Mouse (Mus musculus): ENCODE results near the gene Gm1113.

Gm1113 gene

GRCm38 (mm10) chr9:35518169-35518568 lies at the start of gene Gm1113:
Gene Gm1113, minus strand, starts transcription at chr9:35518269.
- TF ChIP-seq GATA4 (IDR thresholded peaks at IDR 0.05; ENCODE audit: insufficient replicate concordance, low read length): no peak

GRCm38 (mm10) chr9:35564536-35565240 lies 46.6 kb upstream of the Gm1113 start:
- no peak for TF ChIP-seq GATA4 (IDR thresholded peaks at IDR 0.05; ENCODE audit: insufficient replicate concordance, low read length)

GRCm38 (mm10) chr9:35561583-35561982 lies 43.5 kb upstream of the Gm1113 start:
- TF ChIP-seq GATA4 (IDR thresholded peaks at IDR 0.05; ENCODE audit: insufficient replicate concordance, low read length): no peak

GRCm38 (mm10) chr9:35561076-35561475 lies 43.0 kb upstream of the Gm1113 start:
- TF ChIP-seq GATA4 (IDR thresholded peaks at IDR 0.05; ENCODE audit: insufficient replicate concordance, low read length): no peak

- TF ChIP-seq GATA4 (IDR thresholded peaks at IDR 0.05; ENCODE audit: insufficient replicate concordance, low read length): no peak
Measured at GRCm38 (mm10) chr9:35559009-35559890, 41.2 kb upstream of the Gm1113 start.

GRCm38 (mm10) chr9:35558257-35559008 lies 40.4 kb upstream of the Gm1113 start, which contains the start of the genes Ddx25 and Pus3:
Gene Ddx25, minus strand, starts transcription at chr9:35558528.
Gene Pus3, plus strand, starts transcription at chr9:35558595.
- no peak for TF ChIP-seq GATA4 (IDR thresholded peaks at IDR 0.05; ENCODE audit: insufficient replicate concordance, low read length)

- TF ChIP-seq GATA4 (IDR thresholded peaks at IDR 0.05; ENCODE audit: insufficient replicate concordance, low read length): peak; percentile 40; the same call in 1 of the 2 replicates
Measured at GRCm38 (mm10) chr9:35556494-35557102, 38.5 kb upstream of the Gm1113 start.

GRCm38 (mm10) chr9:35548455-35548854 lies 30.4 kb upstream of the Gm1113 start:
- no peak for TF ChIP-seq GATA4 (IDR thresholded peaks at IDR 0.05; ENCODE audit: insufficient replicate concordance, low read length)

GRCm38 (mm10) chr9:35546745-35547144 lies 28.7 kb upstream of the Gm1113 start:
- no peak for TF ChIP-seq GATA4 (IDR thresholded peaks at IDR 0.05; ENCODE audit: insufficient replicate concordance, low read length)

- no peak for TF ChIP-seq GATA4 (IDR thresholded peaks at IDR 0.05; ENCODE audit: insufficient replicate concordance, low read length)
Measured at GRCm38 (mm10) chr9:35545704-35546103, 27.6 kb upstream of the Gm1113 start.

- no peak for TF ChIP-seq GATA4 (IDR thresholded peaks at IDR 0.05; ENCODE audit: insufficient replicate concordance, low read length)
Measured at GRCm38 (mm10) chr9:35544666-35545065, 26.6 kb upstream of the Gm1113 start.

GRCm38 (mm10) chr9:35543099-35543860 lies 25.2 kb upstream of the Gm1113 start:
- no peak for TF ChIP-seq GATA4 (IDR thresholded peaks at IDR 0.05; ENCODE audit: insufficient replicate concordance, low read length)

- TF ChIP-seq GATA4 (IDR thresholded peaks at IDR 0.05; ENCODE audit: insufficient replicate concordance, low read length): no peak
Measured at GRCm38 (mm10) chr9:35541941-35542340, 23.9 kb upstream of the Gm1113 start.

- no peak for TF ChIP-seq GATA4 (IDR thresholded peaks at IDR 0.05; ENCODE audit: insufficient replicate concordance, low read length)
Measured at GRCm38 (mm10) chr9:35541488-35541887, 23.4 kb upstream of the Gm1113 start.
